Mouse (Mus musculus): ENCODE measurements around the gene Rho. TPM values are rescaled to one million over a fixed set of nuclear protein-coding genes. Genes with fewer than 3 reads are reported as not detected.

Rho gene
- total RNA-seq, 2 experiments from 2014 or later: 0.39 to 0.42 TPM

- peak; percentile 72 for DNase-seq
Observed at GRCm38 (mm10) chr6:115977810-115978209, 46.3 kb downstream of the Rho start.

GRCm38 (mm10) chr6:115978596-115978995, 47.0 kb downstream of the Rho start:
- no peak for DNase-seq

DNA sequence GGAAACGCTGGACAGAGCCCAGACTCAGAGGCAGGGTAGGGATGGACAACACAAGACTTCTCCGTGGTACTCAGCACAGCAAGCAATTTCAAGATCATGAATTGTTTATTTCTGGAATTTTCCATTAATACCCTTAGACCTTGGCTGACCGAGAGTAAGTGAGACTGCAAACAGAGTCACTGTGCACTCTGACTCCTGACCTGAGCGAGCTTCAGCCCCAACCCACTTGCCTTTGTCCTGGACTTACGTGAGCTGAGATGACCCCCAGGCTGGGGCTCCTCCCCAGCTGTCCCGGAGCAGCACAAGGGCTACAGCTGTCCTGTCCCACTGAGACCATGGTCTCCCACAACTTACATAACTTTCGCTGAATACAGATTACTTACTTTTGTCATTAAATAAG, 51.3 kb downstream of the Rho start:
- DNase-seq: no peak

GRCm38 (mm10) chr6:115983306-115984038, 51.9 kb downstream of the Rho start:
- no peak for DNase-seq

GRCm38 (mm10) chr6:115984580-115984979, 53.0 kb downstream of the Rho start:
- no peak for DNase-seq

GRCm38 (mm10) chr6:115985622-115986021, 54.1 kb downstream of the Rho start:
- DNase-seq: peak; percentile 67

GRCm38 (mm10) chr6:115986472-115987095, 55.0 kb downstream of the Rho start:
- no peak for DNase-seq

- DNase-seq: peak; percentile 77
Observed at GRCm38 (mm10) chr6:115987096-115987747, 55.7 kb downstream of the Rho start.

GRCm38 (mm10) chr6:115989032-115989431, 57.5 kb downstream of the Rho start:
- peak; percentile 67 for DNase-seq

DNA sequence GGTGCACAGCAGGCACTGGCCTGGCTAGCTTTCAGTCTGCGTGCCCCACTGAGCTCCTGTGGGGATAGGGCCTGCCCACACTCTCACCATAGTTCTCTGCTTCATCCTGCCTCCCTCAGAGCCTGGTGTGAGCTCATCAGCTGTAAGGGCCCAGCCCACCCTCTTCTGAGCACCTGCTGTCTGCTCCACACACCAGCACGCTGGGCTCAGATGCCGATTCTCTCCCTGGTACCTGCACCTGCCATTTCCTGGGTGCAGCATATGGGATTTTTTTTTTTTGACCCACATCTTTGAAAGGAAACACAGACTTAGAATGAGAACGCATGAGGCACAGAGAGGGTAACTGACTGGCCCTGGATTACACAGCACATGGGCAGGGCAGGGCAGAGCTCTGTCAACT, 58.1 kb downstream of the Rho start:
- no peak for DNase-seq

Other genes with a start within 250 kb of the Rho start
- under 1 TPM; 0.79 to 0.93 TPM for gene Tmem40, start 169.3 kb upstream of the Rho start, total RNA-seq (2021)
- 10 to 100 TPM; 10.4 to 16.1 TPM for gene Cand2, start 157.2 kb upstream of the Rho start, total RNA-seq (2021)
- 1,000 to 10,000 TPM; 1,305 to 1,319 TPM for gene Rpl32, start 123.0 kb upstream of the Rho start, total RNA-seq (2021)
- gene Efcab12, start 93.3 kb upstream of the Rho start, total RNA-seq (2021): under 1 TPM; 0.57 to 1.00 TPM
- gene Mbd4, start 78.4 kb upstream of the Rho start, total RNA-seq (2021): 1 to 10 TPM; 3.6 to 5.2 TPM
- gene Ift122, start 78.3 kb upstream of the Rho start, total RNA-seq (2021): 10 to 100 TPM; 13.4 to 16.0 TPM
- not detected for gene H1foo, start 13.2 kb downstream of the Rho start, total RNA-seq (2021)
- gene Plxnd1, start 63.3 kb downstream of the Rho start, total RNA-seq (2021): 100 to 1,000 TPM; 155 to 215 TPM